Mouse (Mus musculus): ENCODE data around the gene Nucb2.

- TF ChIP-seq CTCF (IDR thresholded peaks at IDR 0.05; ENCODE audit: low read depth) (no peak), EP300 (IDR thresholded peaks at IDR 0.05; ENCODE audit: low read depth) (no peak)
Observed at GRCm38 (mm10) chr7:116491113-116491512, 13.1 kb upstream of the Nucb2 start.

Measured in heart, postnatal 0 days (tissue).